Mouse (Mus musculus) gastrocnemius, postnatal 25 days (tissue): ENCODE data around the gene Zfp385c. TPM values are rescaled to one million over a fixed set of nuclear protein-coding genes. Genes with fewer than 3 reads are reported as not detected.
"Not testable (repeated sequence)": the region's sequence is repeated elsewhere in the genome, so short reads cannot be mapped to it uniquely, and the experiment has no call there.

Experiments
- DNase-seq: peaks from one replicate; pipeline ENCODE4 v3.0.0; 2022
- total RNA-seq, 2 experiments: library from RNA; stranded (reverse); gene quantifications; 1 replicate in 1 of 2; 2 replicates in 1 of 2; pipeline ENCODE4 v1.2.3; 2021

Gene Zfp385c
- total RNA-seq, 2 experiments from 2014 or later = 0.31 to 0.70 TPM

DNA sequence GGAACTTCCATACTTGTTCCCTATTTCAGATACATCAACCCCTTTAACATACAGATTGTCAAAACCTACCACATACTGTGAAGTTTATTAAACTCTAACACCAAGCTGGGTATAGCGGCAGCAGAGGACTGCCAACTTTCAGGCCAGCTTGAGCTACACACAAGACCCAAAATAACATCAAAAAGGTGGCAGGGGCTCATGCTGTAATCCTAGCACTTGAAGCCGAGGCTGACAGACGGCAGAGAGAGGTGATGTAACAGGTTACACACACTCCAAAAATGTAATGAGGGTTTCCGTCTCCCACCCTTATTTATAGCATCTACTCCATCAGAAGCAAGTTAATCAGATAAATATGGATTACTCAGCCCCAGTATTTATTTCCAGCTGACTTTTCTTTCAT, 96.7 kb downstream of the Zfp385c start:
- no peak for DNase-seq

GRCm38 (mm10) chr11:100594608-100595007, 97.6 kb downstream of the Zfp385c start:
- DNase-seq = no peak

DNA sequence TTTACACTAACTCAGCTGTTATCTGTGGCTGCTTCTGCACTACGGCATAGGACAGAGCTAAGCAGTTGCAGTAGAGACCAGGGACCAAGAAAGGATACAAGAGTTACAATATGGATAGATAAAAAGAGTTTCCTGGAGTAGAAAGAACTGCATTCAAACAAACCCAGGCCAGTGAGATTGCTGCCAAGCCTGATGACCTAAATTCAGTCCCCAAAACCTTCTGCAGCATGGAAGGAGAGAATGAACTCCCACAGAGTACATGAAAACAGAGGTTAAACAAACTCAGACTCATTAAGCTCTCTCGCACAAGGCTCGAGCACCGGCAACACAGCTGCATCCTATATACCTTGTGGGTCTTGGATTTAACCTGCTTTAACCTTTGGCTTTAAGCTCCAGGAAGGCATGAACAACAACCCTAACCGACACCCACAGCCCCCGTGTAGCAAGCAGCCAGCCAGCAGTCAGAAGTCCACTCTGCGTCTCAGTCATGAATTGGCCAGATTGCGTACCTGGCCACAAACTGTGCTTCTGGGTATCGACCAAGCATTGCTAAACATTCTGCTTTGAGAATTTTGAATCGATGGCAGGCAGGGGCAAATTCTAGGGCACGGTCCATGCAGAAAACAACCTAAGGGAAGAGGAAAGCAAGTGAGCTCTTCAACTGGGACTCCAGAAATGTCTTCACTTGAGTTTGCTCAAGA, 99.8 kb downstream of the Zfp385c start:
- DNase-seq = no peak

GRCm38 (mm10) chr11:100588462-100588861, 103.8 kb downstream of the Zfp385c start:
- DNase-seq = no peak

- DNase-seq = no peak
These were observed 107.1 kb downstream of the Zfp385c start for GRCm38 (mm10) chr11:100585148-100585547.

DNA sequence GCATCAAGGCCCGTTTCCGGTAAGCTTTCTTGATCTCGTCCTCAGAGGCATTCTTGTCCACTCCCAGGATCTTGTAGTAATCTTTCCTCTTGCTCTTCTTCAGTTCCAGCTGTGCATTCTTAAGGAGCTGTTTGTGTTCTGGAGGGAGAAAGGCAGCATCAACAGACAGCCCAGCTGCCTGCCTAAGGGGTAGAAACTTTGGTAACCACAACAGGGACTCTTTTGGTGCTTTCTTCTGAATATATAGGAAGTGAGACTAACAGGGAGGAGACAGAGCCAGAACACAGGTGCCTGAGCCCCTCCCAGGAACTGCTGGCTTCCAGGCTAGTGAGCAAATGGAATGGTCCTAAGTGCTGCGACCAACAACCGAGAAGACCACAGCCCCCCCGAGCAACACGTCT, 107.7 kb downstream of the Zfp385c start:
- no peak for DNase-seq

DNA sequence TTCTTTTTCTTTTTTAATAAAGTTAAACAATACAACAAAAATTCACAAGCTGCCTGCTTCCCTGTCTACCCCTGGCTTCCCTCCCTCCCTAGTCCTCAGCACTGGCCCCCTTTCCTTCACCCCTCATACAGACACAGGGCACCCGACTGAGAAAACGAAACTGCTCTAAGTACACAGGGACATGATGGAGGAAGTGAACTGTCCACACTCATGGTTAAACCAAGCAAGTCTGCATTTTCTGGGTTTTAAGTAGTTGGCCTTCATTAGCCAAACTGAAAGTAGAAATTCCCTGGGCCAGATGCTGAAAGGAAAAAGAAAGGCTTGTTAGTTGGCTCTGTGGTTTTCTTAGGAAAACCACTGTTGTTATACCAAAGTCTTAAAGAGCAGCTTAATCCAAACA, 109.4 kb downstream of the Zfp385c start:
- no peak for DNase-seq

DNA sequence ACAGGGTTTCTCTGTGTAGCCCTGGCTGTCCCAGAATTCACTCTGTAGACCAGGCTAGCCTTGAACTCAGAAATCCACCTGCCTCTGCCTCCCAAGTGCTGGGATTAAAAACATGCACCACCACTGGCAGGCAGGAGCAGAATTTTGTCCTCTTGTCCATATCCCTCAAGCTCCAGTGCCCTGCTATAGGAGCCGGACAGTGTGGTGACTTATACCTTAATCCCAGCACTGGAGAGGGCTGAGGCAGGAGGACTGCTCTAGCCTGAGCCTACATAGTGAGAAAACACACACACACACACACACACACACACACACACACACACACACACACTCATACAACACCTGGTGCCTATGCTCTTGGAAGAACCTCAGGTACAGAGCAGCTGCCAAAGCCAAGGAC, 109.8 kb downstream of the Zfp385c start:
- DNase-seq = not testable (repeated sequence)

DNA sequence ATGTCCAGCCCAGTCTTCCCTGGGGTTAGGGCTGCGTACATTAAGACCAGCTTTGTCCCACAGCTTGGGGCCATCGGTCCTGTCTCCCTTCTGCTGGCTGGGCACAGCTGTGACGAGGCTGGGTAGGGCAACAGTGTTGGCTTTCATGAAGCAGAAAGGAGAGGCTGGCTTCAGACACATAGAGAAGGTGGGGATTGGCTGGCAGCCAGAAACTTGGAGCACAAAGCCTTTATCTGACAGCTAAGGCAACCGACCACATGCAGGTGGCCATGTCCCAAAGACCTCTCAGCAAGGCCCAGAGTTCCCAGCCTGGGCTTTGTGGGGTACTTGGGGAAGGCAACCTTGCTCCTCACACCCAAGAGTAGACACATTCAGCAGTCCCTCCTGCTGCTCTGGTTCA, 110.5 kb downstream of the Zfp385c start:
- no peak for DNase-seq

GRCm38 (mm10) chr11:100580275-100580674, 112.0 kb downstream of the Zfp385c start:
- no peak for DNase-seq

- no peak for DNase-seq
These were observed 113.0 kb downstream of the Zfp385c start for GRCm38 (mm10) chr11:100579116-100579799.

- no peak for DNase-seq
These were observed 114.2 kb downstream of the Zfp385c start for GRCm38 (mm10) chr11:100577852-100578599.

Other genes with a start within 250 kb of the Zfp385c start
- 1 to 10 TPM; 3.8 to 3.9 TPM for gene Klhl11, start 219.7 kb downstream of the Zfp385c start, total RNA-seq
- 10 to 100 TPM; 10.6 to 20.3 TPM for gene Acly, start 164.5 kb downstream of the Zfp385c start, total RNA-seq
- gene Ttc25, start 146.8 kb downstream of the Zfp385c start, total RNA-seq = under 1 TPM; 0.36 to 0.38 TPM
- 1 to 10 TPM; 8.6 to 9.6 TPM for gene Cnp, start 117.6 kb downstream of the Zfp385c start, total RNA-seq
- gene Nkiras2, start 73.2 kb downstream of the Zfp385c start, total RNA-seq = 10 to 100 TPM; 19.9 to 21.5 TPM
- 100 to 1,000 TPM; 123 to 126 TPM for gene Dnajc7, start 72.3 kb downstream of the Zfp385c start, total RNA-seq
- gene Dhx58, start 11.8 kb upstream of the Zfp385c start, total RNA-seq = 1 to 10 TPM in 1 of 2 experiments, under 1 TPM in 1; 0.77 to 1.2 TPM
- 10 to 100 TPM; 11.7 to 11.8 TPM for gene Kat2a, start 20.0 kb upstream of the Zfp385c start, total RNA-seq
- not detected for gene Hspb9, start 21.4 kb upstream of the Zfp385c start, total RNA-seq
- 10 to 100 TPM; 40.4 to 43.1 TPM for gene Rab5c, start 45.8 kb upstream of the Zfp385c start, total RNA-seq
- gene Kcnh4, start 67.5 kb upstream of the Zfp385c start, total RNA-seq = not detected
- gene Hcrt, start 70.5 kb upstream of the Zfp385c start, total RNA-seq = not detected
- gene Ghdc, start 78.5 kb upstream of the Zfp385c start, total RNA-seq = 1 to 10 TPM; 4.8 to 4.9 TPM
- 100 to 1,000 TPM in 1 of 2 experiments, 10 to 100 TPM in 1; 93.2 to 126 TPM for gene Stat5b, start 158.3 kb upstream of the Zfp385c start, total RNA-seq
- gene Stat5a, start 166.9 kb upstream of the Zfp385c start, total RNA-seq = 10 to 100 TPM; 10.9 to 14.8 TPM
- 10 to 100 TPM; 32.5 to 49.5 TPM for gene Stat3, start 247.1 kb upstream of the Zfp385c start, total RNA-seq